Mouse (Mus musculus): ENCODE measurements at regions not wholly inside any gene's neighbourhood (a gene's known extent, or its start where the extent isn't known, plus 50 kb on each side); places are given as distances from the start of the nearest gene placed in this dataset.
"Not testable (repeated sequence)": the region's sequence is repeated elsewhere in the genome, so short reads cannot be mapped to it uniquely, and the experiment has no call there.

- H3K4me1 ChIP-seq (replicated peaks); H3K9me3 ChIP-seq; H3K36me3 ChIP-seq; H3K27me3 ChIP-seq (replicated peaks); H3K27ac ChIP-seq; H3K9ac ChIP-seq; H3K4me3 ChIP-seq (replicated peaks); ATAC-seq; H3K4me2 ChIP-seq (replicated peaks): not testable (repeated sequence)
- WGBS: 88% methylated on average over 3 of the region's 3 CpGs
Observed at GRCm38 (mm10) chr6:12835079-12835478, 85.9 kb upstream of the Thsd7a start.

- no peak overlapping the region for H3K4me2 ChIP-seq (replicated peaks)
- no peak overlapping the region for H3K27ac ChIP-seq
- no peaks in the 10 kb centered on the region for H3K9me3 ChIP-seq
- H3K4me1 ChIP-seq (replicated peaks): no peaks in the 10 kb centered on the region
- 61% methylated on average over 5 of the region's 5 CpGs for WGBS
- H3K27me3 ChIP-seq (replicated peaks): no peaks in the 10 kb centered on the region
- H3K4me3 ChIP-seq (replicated peaks): no peak overlapping the region
- ATAC-seq: no peak
- no peaks in the 10 kb centered on the region for H3K36me3 ChIP-seq
- H3K9ac ChIP-seq: no peak overlapping the region
Observed at GRCm38 (mm10) chr6:12833358-12833757, 84.1 kb upstream of the Thsd7a start.

GRCm38 (mm10) chr6:12831916-12832315 lies 82.7 kb upstream of the Thsd7a start:
- ATAC-seq: no peak
- H3K36me3 ChIP-seq: no peaks in the 10 kb centered on the region
- H3K9ac ChIP-seq: no peak overlapping the region

GRCm38 (mm10) chr6:12831485-12831884 lies 82.3 kb upstream of the Thsd7a start:
- no peaks in the 10 kb centered on the region for H3K9me3 ChIP-seq
- no peak overlapping the region for H3K9ac ChIP-seq
- no peak overlapping the region for H3K4me3 ChIP-seq (replicated peaks)
- H3K36me3 ChIP-seq: no peaks in the 10 kb centered on the region
- no peaks in the 10 kb centered on the region for H3K27me3 ChIP-seq (replicated peaks)
- no peak overlapping the region for H3K4me2 ChIP-seq (replicated peaks)
- 56% methylated on average over 2 of the region's 2 CpGs for WGBS
- no peak for ATAC-seq
- no peaks in the 10 kb centered on the region for H3K4me1 ChIP-seq (replicated peaks)
- H3K27ac ChIP-seq: no peak overlapping the region

More at GRCm38 (mm10) chr6:12831916-12832315, 82.7 kb upstream of the Thsd7a start:
- Histone ChIP-seq H3K9me3 (no peaks in the 10 kb centered on the region), H3K27ac (no peak overlapping the region), H3K4me2 (replicated peaks) (no peak overlapping the region), H3K4me3 (replicated peaks) (no peak overlapping the region), H3K27me3 (replicated peaks) (no peaks in the 10 kb centered on the region), H3K4me1 (replicated peaks) (no peaks in the 10 kb centered on the region)

- no peaks in the 10 kb centered on the region for H3K9me3 ChIP-seq
- no peak overlapping the region for H3K4me3 ChIP-seq (replicated peaks)
- H3K36me3 ChIP-seq: no peaks in the 10 kb centered on the region
- H3K27me3 ChIP-seq (replicated peaks): no peaks in the 10 kb centered on the region
- no peak overlapping the region for H3K27ac ChIP-seq
- no peak overlapping the region for H3K4me2 ChIP-seq (replicated peaks)
- ATAC-seq: no peak
- no peak overlapping the region for H3K9ac ChIP-seq
- H3K4me1 ChIP-seq (replicated peaks): no peaks in the 10 kb centered on the region
- WGBS: 64% methylated on average over 4 of the region's 4 CpGs
Observed at GRCm38 (mm10) chr6:12827745-12828144, 78.5 kb upstream of the Thsd7a start.

- no peak overlapping the region for H3K27ac ChIP-seq
- no peaks in the 10 kb centered on the region for H3K4me1 ChIP-seq (replicated peaks)
- no peaks in the 10 kb centered on the region for H3K9me3 ChIP-seq
- H3K27me3 ChIP-seq (replicated peaks): no peaks in the 10 kb centered on the region
- H3K36me3 ChIP-seq: no peaks in the 10 kb centered on the region
- ATAC-seq: no peak
- H3K4me3 ChIP-seq (replicated peaks): no peak overlapping the region
- no peak overlapping the region for H3K9ac ChIP-seq
- WGBS: 77% methylated on average over 4 of the region's 4 CpGs
- no peak overlapping the region for H3K4me2 ChIP-seq (replicated peaks)
Observed at GRCm38 (mm10) chr6:12814972-12815770, 66.0 kb upstream of the Thsd7a start.

GRCm38 (mm10) chr6:12813781-12814180 lies 64.6 kb upstream of the Thsd7a start:
- H3K36me3 ChIP-seq; H3K4me1 ChIP-seq (replicated peaks); H3K27me3 ChIP-seq (replicated peaks); H3K4me3 ChIP-seq (replicated peaks); H3K4me2 ChIP-seq (replicated peaks); H3K27ac ChIP-seq; H3K9me3 ChIP-seq; H3K9ac ChIP-seq: not testable (repeated sequence)
- WGBS: 36% methylated on average over 5 of the region's 5 CpGs
- ATAC-seq: peak; percentile 87

- ATAC-seq: peak; percentile 48
- no peaks in the 10 kb centered on the region for H3K9me3 ChIP-seq
- no peak overlapping the region for H3K4me3 ChIP-seq (replicated peaks)
- no peak overlapping the region for H3K27ac ChIP-seq
- no peak overlapping the region for H3K4me2 ChIP-seq (replicated peaks)
- no peak overlapping the region for H3K9ac ChIP-seq
- WGBS: 90% methylated on average over 1 of the region's 1 CpGs
- no peaks in the 10 kb centered on the region for H3K36me3 ChIP-seq
- no peaks in the 10 kb centered on the region for H3K27me3 ChIP-seq (replicated peaks)
- no peaks in the 10 kb centered on the region for H3K4me1 ChIP-seq (replicated peaks)
Observed at GRCm38 (mm10) chr6:12812467-12812866, 63.3 kb upstream of the Thsd7a start.

GRCm38 (mm10) chr6:12812036-12812435 lies 62.8 kb upstream of the Thsd7a start:
- ATAC-seq: peak; percentile 77
- no peaks in the 10 kb centered on the region for H3K4me1 ChIP-seq (replicated peaks)

GRCm38 (mm10) chr6:12809601-12810000 lies 60.4 kb upstream of the Thsd7a start:
- Histone ChIP-seq H3K36me3 (no peaks in the 10 kb centered on the region), H3K4me3 (replicated peaks) (no peak overlapping the region), H3K4me2 (replicated peaks) (no peak overlapping the region), H3K27me3 (replicated peaks) (no peaks in the 10 kb centered on the region), H3K27ac (no peak overlapping the region), H3K9ac (no peak overlapping the region), H3K9me3 (no peaks in the 10 kb centered on the region), H3K4me1 (replicated peaks) (no peaks in the 10 kb centered on the region)
- 76% methylated on average over 5 of the region's 5 CpGs for WGBS
- ATAC-seq: no peak

More at GRCm38 (mm10) chr6:12812036-12812435, 62.8 kb upstream of the Thsd7a start:
- Histone ChIP-seq H3K36me3 (no peaks in the 10 kb centered on the region), H3K27ac (no peak overlapping the region), H3K4me2 (replicated peaks) (no peak overlapping the region), H3K9ac (no peak overlapping the region), H3K27me3 (replicated peaks) (no peaks in the 10 kb centered on the region), H3K4me3 (replicated peaks) (no peak overlapping the region), H3K9me3 (no peaks in the 10 kb centered on the region)
- WGBS: 40% methylated on average over 1 of the region's 1 CpGs
